Mouse (Mus musculus): ENCODE measurements around the gene Gdpgp1.

Gene Gdpgp1

DNA sequence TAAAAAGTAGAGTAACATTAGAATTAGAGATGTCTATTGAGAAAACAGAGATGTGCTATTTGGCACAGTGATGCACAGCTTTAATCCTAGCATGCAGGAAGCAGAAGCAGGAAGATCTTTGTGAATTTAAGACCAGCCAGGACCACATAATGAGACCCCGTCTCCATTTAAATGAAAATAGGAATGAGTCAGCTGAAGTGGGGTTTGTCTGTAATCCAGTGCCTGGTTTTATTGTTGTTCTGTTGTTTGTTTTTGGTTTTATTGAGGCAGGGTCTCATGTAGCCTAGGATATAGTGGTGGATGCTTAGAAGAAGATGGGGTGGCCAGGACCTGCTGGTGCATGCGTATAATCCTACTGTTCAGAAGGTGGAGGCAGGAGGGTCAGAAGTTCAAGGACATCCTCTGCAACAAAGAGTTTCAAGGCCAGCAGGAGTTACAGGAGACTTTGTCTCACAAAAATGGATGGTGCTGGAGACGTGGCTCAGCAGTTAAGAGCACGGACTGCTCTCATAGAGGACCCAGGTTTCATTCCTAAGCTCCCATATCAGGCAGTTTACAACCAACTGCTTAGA, 11.4 kb upstream of the Gdpgp1 start:
- no peak for DNase-seq (ENCODE audit: low read depth, low spot score)

- no peak for DNase-seq (ENCODE audit: low read depth, low spot score)
Observed at GRCm38 (mm10) chr7:80227065-80227464, 5.6 kb upstream of the Gdpgp1 start.

- DNase-seq (ENCODE audit: low read depth, low spot score) = no peak
Observed at GRCm38 (mm10) chr7:80230196-80230595, 2.5 kb upstream of the Gdpgp1 start.

DNA sequence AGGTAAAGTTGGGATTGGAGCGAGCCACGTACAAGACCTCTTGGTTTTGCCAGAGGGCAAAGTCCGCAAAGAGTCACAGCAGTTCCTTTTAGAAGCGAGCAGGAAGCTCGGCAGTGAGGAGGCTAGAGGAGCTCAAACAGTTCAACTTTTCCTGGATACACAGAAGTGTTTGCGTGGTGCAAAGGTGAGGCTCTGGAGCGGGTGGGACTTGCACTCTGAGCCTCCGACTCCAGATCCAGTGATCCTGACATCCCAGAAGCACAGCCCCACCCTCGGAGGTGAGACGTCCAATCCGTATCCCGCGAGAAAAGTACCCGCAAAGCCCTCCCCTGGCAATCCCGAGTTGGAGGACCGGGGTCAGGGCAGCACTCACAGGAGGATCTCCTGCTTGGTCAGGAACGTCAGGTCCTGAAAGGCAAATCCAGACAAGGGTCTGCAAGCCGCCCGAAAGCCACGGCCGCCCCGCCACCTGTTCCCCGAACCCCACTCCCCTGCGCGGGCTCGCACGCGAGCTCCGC, 635 bp upstream of the Gdpgp1 start:
- peak; percentile 76 for DNase-seq (ENCODE audit: low read depth, low spot score)

DNA sequence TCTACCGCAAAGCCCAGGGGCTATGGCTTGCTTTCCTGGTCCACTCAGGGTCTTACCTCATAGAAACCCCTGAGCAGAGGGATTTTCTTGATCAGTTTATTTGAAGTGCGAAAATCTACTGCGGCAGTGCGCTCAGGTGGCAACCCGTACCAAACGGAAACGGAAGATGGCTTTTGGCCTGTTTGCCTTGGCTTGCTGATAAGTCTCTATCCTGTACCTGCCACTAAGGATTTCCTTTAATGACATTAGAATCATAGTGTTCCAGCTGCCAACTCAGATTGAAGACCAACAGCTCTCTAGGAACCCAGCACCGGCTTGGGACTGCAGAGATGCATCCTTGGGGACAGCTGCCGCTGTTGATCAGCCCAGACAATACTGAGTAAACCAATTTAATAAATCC, 1.1 kb downstream of the Gdpgp1 start:
- no peak for DNase-seq (ENCODE audit: low read depth, low spot score)

DNA sequence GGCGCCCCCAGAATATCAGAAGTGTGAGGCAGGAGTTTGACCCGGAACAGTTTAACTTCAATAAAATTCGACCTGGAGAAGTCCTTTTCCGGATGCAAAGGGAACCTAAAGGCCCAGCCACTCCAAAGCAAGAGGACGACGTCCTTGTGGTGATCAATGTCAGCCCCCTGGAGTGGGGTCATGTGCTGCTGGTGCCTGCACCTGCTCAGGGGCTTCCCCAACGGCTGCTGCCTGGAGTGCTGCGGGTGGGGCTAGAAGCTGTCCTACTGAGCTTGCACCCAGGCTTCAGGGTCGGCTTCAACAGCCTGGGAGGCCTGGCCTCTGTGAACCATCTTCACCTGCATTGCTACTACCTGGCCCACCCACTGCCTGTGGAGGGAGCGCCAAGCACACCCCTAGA, 5.9 kb downstream of the Gdpgp1 start:
- DNase-seq (ENCODE audit: low read depth, low spot score) = no peak

DNA sequence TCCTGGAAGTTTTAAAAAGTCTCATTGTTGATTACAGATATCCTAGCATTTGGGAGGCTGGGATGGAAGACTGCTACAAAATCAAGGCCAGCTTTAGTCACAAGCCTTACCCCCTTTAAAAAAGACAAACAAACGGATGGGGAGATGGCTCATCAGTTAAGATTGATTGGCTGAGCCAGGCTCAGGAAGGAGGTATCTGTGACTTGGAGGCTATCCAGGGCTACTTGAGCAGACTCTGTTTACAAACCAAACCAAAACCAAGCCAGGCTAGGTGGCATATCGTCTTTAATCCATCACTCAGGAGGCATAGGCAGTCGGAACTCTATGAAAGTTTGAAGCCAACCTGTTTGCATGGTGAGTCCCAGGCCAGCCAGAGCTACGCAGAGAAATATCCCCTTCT, 9.0 kb downstream of the Gdpgp1 start:
- DNase-seq (ENCODE audit: low read depth, low spot score) = no peak

DNA sequence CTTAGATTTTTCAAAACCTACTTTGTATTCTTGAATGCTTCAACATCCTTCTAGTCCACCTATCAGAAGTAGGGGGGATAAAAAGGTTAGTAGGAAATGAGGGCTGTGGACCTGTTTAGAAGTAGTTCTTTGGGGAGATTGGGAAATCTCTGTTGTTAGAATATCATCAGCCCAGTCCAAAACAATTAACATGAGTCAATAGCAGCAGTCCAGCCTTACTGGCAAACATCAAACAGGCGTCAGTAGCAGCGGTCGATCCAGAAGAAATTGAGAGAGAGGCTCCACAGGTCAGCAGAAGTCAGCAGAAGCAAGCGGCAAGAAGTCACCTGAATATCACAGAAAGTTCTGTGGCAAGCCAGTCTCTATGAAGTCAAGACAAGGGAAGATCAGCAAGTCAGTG, 12.2 kb downstream of the Gdpgp1 start:
- no peak for DNase-seq (ENCODE audit: low read depth, low spot score)

DNA sequence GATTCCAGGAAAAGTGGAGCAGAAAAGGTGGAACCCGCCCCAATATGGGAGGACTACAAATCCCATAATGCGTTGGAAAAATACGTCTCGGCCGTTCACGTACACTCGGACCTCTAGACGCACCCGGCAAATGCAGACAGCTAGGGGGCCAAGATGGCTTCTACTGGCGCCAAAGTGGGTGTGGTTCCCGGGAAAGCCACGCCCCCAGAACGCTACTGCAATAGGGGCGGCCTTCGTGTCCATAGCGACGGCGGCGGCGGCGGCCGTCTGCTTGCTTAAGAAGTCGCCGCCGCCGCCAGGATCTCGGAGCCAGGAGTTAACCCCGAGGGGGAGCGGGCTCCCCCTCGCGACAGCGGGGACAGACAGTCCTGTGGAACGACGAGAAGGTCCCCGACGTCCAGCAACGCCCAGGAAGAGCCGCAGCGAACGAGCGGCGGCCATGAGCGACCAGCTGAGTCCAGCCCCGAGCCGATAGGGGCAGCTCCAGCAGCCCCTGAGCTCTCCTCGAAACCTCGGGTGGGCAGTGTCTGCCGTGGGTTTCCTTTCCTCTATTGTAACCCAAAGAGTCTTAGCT, 13.6 kb downstream of the Gdpgp1 start, which contains the start of gene Ttll13:
Gene Ttll13, plus strand, starts transcription at position 229 of the 574 bp plus-strand sequence.
- peak; percentile 97 for DNase-seq (ENCODE audit: low read depth, low spot score)

GRCm38 (mm10) chr7:80246859-80247258, 14.2 kb downstream of the Gdpgp1 start:
- no peak for DNase-seq (ENCODE audit: low read depth, low spot score)

DNA sequence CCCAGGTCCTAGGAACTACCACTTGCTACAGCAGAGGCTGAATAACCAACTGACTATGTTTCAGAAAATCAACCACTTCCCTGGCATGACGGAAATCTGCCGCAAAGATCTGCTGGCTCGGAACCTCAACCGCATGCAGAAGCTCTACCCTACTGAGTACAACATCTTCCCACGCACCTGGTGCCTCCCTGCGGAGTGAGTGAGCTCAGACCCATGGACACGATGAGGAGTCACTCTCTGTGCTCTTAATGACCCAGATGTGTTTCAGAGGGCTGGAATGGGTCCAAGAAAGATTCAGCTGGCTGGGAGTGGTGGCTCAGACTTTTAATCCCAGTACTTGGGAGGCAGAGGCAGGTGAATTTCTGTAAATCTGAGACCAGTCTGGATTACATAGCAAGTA, 19.8 kb downstream of the Gdpgp1 start:
- peak; percentile 9 for DNase-seq (ENCODE audit: low read depth, low spot score)

DNA sequence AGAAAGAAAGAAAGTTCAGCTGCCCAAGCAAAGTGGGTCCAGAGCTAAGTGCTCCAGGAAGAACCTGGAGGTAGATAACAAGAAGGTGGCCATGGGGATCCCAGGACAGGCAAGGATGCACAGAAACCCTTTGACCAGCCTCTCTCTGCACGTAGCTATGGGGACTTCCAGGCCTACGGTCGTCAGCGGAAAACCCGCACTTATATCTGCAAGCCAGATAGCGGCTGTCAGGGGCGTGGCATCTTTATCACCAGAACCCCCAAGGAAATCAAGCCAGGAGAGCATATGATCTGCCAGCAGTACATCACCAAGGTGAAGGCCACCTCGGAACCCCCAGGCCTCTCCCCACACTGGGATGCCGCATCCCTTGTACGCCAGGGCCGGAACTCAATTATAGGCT, 20.2 kb downstream of the Gdpgp1 start:
- no peak for DNase-seq (ENCODE audit: low read depth, low spot score)

- DNase-seq (ENCODE audit: low read depth, low spot score) = peak; percentile 31
Observed at GRCm38 (mm10) chr7:80255981-80256380, 23.3 kb downstream of the Gdpgp1 start.

DNA sequence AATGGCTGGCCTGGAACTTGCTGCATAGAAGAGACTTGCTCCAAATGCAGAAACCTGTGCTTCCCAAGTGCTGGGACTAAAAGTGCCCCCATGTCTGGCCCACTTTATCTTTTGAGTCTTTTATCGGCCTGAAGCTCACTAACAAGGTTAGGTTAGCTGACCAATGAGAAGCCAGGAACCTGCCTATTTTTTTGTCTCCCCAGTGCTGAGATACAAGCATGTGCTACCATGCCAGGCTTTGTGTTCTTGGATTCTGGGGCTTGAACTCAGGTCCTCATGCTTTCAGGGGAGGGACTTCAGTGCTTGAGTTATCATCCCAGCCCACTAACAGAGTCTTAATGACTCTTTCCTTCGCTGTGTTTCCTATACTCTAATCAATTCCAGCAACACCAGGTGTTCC, 25.0 kb downstream of the Gdpgp1 start:
- DNase-seq (ENCODE audit: low read depth, low spot score) = no peak

- peak; percentile 92 for DNase-seq (ENCODE audit: low read depth, low spot score)
Observed at GRCm38 (mm10) chr7:80260625-80261371, 28.1 kb downstream of the Gdpgp1 start, which contains the start of gene Ngrn. Ngrn (plus strand) TSS chr7:80261215.

DNA sequence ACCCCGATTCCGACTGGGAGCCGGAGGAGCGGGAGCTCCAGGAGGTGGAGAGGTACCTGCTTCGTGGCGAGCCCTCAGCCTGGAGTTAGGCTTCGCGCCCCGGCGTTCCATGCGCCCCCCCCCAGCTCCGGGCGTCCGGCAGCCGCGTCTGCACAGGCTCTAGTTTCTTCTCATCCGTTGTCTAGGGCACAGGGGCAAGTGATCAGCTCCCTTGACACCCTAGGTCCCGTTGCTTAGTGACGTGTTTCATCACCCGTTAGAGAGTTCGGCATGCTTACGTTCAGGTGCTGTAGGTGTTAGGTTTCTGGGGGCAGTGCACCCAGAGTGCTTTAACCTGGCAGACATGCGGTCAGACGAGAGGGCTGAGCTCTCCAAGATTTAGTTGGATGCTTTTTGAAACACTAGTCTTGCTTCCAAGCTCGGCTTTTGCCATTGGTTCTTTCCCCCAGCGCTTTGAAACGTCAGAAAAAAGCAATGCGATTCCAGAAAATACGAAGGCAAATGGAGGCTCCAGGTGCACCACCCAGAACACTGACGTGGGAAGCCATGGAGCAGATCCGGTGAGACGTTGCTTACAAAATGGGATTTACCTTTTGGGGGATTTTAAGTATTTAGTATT, 28.8 kb downstream of the Gdpgp1 start:
- DNase-seq (ENCODE audit: low read depth, low spot score) = peak; percentile 49

DNA sequence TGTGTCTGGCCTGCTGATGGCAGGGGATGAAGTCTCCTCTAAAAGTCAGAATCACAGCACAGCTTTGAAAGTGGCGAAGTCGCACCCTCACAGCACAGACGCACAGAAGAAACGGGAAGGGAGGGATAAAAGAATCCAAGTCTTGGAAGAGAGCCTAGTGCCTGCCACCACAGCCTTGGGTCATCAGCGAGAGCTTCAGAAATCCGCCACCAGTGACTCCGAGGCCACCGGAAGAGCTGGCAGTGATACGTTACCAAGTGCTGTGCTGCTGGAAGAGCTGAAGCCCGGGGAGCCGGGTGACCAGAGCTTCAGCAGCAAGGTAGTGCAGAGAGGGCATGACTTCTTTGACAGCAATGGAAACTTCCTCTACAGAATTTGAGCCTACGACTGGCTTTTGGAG, 31.9 kb downstream of the Gdpgp1 start:
- DNase-seq (ENCODE audit: low read depth, low spot score) = no peak

DNA sequence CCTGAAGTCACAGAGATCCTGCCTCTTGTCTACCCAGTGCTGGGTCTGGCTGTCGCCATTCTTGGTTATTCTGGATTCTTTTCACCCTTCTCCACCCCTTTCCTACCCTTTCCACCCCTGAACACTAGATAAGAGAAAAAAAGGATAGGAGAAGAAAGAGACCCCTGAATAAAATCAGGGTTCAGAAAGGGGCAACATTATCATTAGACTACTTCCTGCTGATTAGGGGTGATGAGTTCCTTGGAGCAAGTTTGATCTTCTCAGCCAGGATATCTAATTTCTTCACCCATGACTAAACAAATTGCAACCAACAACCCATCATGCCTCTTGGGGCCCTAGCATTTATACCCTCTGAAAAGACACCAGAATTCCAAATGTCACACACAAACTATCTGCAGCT, 35.1 kb downstream of the Gdpgp1 start:
- no peak for DNase-seq (ENCODE audit: low read depth, low spot score)

DNA sequence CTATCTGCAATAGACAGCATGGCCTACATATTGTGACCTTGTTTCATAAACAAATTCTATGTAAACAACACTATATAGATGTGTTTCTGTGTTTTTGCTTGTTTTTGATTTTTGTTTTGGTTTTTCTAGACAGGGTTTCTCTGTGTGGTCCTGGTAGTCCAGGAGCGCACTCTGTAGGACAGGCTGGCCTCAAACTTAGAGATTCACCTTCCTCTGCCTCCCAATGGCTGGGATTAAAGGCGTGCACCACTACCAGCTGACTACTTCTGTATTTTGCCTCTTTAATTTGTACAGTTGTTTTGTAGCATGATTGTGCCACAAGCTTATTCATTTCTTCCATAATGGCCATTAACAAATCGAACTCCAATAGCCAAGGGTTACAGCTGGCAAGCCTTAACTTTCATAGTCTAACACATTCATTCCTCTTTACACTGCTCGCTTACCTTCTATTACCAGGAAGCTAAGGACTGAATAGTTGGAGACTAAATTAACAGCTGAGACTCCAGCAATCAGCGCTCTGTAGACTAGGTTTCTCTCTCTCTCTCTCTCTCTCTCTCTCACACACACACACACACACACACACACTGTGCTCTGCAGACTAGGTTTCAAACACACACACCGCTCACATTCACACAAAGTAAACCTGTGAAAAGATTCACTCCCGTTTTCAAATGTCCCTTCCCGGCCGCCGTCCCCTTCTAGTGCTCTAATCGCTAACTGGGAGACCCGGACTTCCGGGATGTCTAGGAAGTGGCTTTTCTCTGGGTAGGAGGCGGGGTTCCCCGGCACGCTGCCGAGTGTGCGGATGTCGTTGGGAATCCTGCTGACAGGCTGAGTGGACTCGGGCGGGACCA, 36.5 kb downstream of the Gdpgp1 start, which contains the start of gene Vps33b:
Gene Vps33b, plus strand, starts transcription at position 753 of the 854 bp plus-strand sequence.
- DNase-seq (ENCODE audit: low read depth, low spot score) = peak; percentile 93

DNA sequence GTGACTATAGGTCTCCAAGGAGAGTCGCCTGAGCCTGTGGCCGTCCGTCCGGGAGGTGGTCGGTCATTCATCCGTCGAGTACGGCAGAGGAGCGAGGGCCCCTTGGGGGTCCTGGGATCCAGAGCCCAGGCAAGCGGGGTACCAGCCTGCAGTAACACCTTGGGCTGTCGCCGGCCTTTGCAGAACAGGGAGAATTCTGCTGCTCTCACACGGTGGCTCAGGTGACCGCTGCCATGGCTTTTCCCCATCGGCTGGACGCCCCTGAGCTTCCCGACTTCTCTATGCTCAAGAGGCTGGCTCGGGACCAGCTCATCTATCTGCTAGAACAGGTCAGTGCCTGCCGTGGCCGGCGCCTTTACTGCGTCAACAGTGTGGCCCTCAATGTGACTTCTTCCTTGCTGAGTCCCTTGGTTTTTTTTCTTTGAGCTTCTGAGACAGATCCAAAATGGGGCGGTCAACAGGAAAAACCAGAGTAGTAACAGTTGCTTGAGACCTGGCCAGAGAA, 37.1 kb downstream of the Gdpgp1 start:
- peak; percentile 55 for DNase-seq (ENCODE audit: low read depth, low spot score)

DNA sequence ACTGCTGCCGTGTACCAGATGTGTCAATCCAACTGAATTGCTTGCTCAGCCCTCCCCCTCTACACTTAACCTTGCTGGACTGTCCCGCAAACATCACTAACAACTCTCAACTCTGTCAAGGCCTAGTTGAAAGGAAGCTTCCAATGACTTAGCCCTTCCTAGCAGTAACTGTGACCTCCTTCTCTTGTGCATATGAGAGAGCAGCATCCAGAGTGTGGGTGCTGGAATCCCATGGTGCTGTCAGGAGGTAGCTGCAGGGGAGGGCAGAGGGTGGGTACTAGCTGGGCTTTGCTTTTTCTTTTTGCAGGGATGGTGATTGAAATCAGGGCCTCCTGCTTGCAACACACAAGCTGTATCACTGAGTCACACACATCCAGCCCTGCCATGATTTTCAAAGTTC, 40.8 kb downstream of the Gdpgp1 start:
- DNase-seq (ENCODE audit: low read depth, low spot score) = no peak
